Mouse (Mus musculus): Measurements from ENCODE around the gene Olfr224.
"Not testable (repeated sequence)": the region's sequence is repeated elsewhere in the genome, so short reads cannot be mapped to it uniquely, and the experiment has no call there.

Gene Olfr224

GRCm38 (mm10) chr11:58570405-58570804, at the start of gene Olfr224:
TSS of gene Olfr224 (minus strand) at chr11:58570553.
- DNase-seq (ENCODE audit: low spot score) = no peak

- no peak for DNase-seq (ENCODE audit: low spot score)
These were observed 48.4 kb upstream of the Olfr224 start for GRCm38 (mm10) chr11:58618793-58619192.

- DNase-seq (ENCODE audit: low spot score) = no peak
These were observed 48.0 kb upstream of the Olfr224 start for GRCm38 (mm10) chr11:58618369-58618768.

GRCm38 (mm10) chr11:58615975-58616374, 45.6 kb upstream of the Olfr224 start, which contains the start of gene 2210407C18Rik:
TSS of gene 2210407C18Rik (minus strand) at chr11:58616075.
- no peak for DNase-seq (ENCODE audit: low spot score)

GRCm38 (mm10) chr11:58614526-58614925, 44.2 kb upstream of the Olfr224 start:
- DNase-seq (ENCODE audit: low spot score) = no peak

GRCm38 (mm10) chr11:58613359-58613758, 43.0 kb upstream of the Olfr224 start:
- DNase-seq (ENCODE audit: low spot score) = no peak

GRCm38 (mm10) chr11:58607030-58607429, 36.7 kb upstream of the Olfr224 start:
- no peak for DNase-seq (ENCODE audit: low spot score)

- DNase-seq (ENCODE audit: low spot score) = no peak
These were observed 36.0 kb upstream of the Olfr224 start for GRCm38 (mm10) chr11:58606177-58606919.

GRCm38 (mm10) chr11:58605228-58605627, 34.9 kb upstream of the Olfr224 start:
- no peak for DNase-seq (ENCODE audit: low spot score)

- no peak for DNase-seq (ENCODE audit: low spot score)
These were observed 34.3 kb upstream of the Olfr224 start for GRCm38 (mm10) chr11:58604688-58605087.

- DNase-seq (ENCODE audit: low spot score) = no peak
These were observed 32.6 kb upstream of the Olfr224 start for GRCm38 (mm10) chr11:58602800-58603560.

- DNase-seq (ENCODE audit: low spot score) = no peak
These were observed 31.7 kb upstream of the Olfr224 start for GRCm38 (mm10) chr11:58602062-58602461.

- DNase-seq (ENCODE audit: low spot score) = no peak
These were observed 27.5 kb upstream of the Olfr224 start for GRCm38 (mm10) chr11:58597837-58598236.

GRCm38 (mm10) chr11:58594814-58595213, 24.5 kb upstream of the Olfr224 start, which contains the start of gene Olfr324:
TSS of gene Olfr324 (plus strand) at chr11:58595114.
- no peak for DNase-seq (ENCODE audit: low spot score)

GRCm38 (mm10) chr11:58588620-58589250, 18.4 kb upstream of the Olfr224 start:
- DNase-seq (ENCODE audit: low spot score) = no peak

GRCm38 (mm10) chr11:58587898-58588348, 17.6 kb upstream of the Olfr224 start:
- peak; percentile 7 for DNase-seq (ENCODE audit: low spot score)

- DNase-seq (ENCODE audit: low spot score) = no peak
These were observed 8.3 kb upstream of the Olfr224 start for GRCm38 (mm10) chr11:58578636-58579035.

- no peak for DNase-seq (ENCODE audit: low spot score)
These were observed 7.1 kb upstream of the Olfr224 start, which contains the start of gene Olfr325 for GRCm38 (mm10) chr11:58577430-58577829. TSS of gene Olfr325 (plus strand) at chr11:58577730.

GRCm38 (mm10) chr11:58555536-58555935, 14.8 kb downstream of the Olfr224 start, which contains the start of gene Olfr328:
TSS of gene Olfr328 (minus strand) at chr11:58555636.
- DNase-seq (ENCODE audit: low spot score) = no peak

- no peak for DNase-seq (ENCODE audit: low spot score)
These were observed 24.0 kb downstream of the Olfr224 start, which contains the start of gene Olfr329-ps for GRCm38 (mm10) chr11:58546322-58546721. TSS of gene Olfr329-ps (minus strand) at chr11:58546422.

- not testable (repeated sequence) for DNase-seq (ENCODE audit: low spot score)
These were observed 35.6 kb downstream of the Olfr224 start, which contains the start of gene Olfr330 for GRCm38 (mm10) chr11:58534736-58535135. TSS of gene Olfr330 (minus strand) at chr11:58534836.

- peak; percentile 15 for DNase-seq (ENCODE audit: low spot score)
These were observed 50.6 kb downstream of the Olfr224 start for GRCm38 (mm10) chr11:58519756-58520155.
